Mouse (Mus musculus) MEL (cell line): ENCODE measurements around the gene Cmtm3.

Source experiments
- CTCF ChIP-seq, 3 experiments: IDR thresholded peaks in 2 of 3; conservative IDR thresholded peaks in 1 of 3; 2 replicates each; pipeline ENCODE4 v1.5.1; 2011 to 2012; ENCODE audit warnings: low read length in 3 of 3, low read depth in 2 of 3, mild to moderate bottlenecking in 2 of 3, improper control_type of control experiment in 1 of 3, inconsistent platforms in 1 of 3, mixed read lengths in 1 of 3, moderate library complexity in 1 of 3; ENCODE audit not compliant: control insufficient read depth in 1 of 3, insufficient read depth in 1 of 3, poor library complexity in 1 of 3, severe bottlenecking in 1 of 3
- E2F4 ChIP-seq: IDR thresholded peaks from 2 replicates; pipeline ENCODE4 v1.6.1; 2011; ENCODE audit warnings: low read depth, low read length, improper control_type of control experiment, borderline replicate concordance
- EP300 ChIP-seq, 2 experiments: IDR thresholded peaks; 2 replicates each; pipeline ENCODE4 v1.6.1; 2011; ENCODE audit warnings: improper control_type of control experiment in 2 of 2, low read length in 2 of 2, low read depth in 1 of 2, mild to moderate bottlenecking in 1 of 2
- GATA1 ChIP-seq: IDR thresholded peaks from 2 replicates; pipeline ENCODE4 v1.6.1; 2011; ENCODE audit warnings: low read depth, low read length, improper control_type of control experiment
- HCFC1 ChIP-seq: IDR thresholded peaks from 2 replicates; pipeline ENCODE4 v1.6.1; 2012; ENCODE audit warnings: low read depth, mild to moderate bottlenecking, inconsistent platforms, low read length, improper control_type of control experiment, moderate library complexity
- NELFE ChIP-seq: IDR thresholded peaks from 2 replicates; pipeline ENCODE4 v1.6.1; 2011; ENCODE audit warnings: low read depth, low read length, improper control_type of control experiment
- NRF1 ChIP-seq: IDR thresholded peaks from 2 replicates; pipeline ENCODE4 v1.6.1; 2014; ENCODE audit warnings: low read depth, mild to moderate bottlenecking, inconsistent platforms, low read length, improper control_type of control experiment, moderate library complexity; ENCODE audit not compliant: poor library complexity, insufficient read depth, severe bottlenecking
- POLR2A ChIP-seq, 2 experiments: IDR thresholded peaks; 2 replicates each; pipeline ENCODE4 v1.6.1; 2011 to 2012; ENCODE audit warnings: low read length in 2 of 2, mild to moderate bottlenecking in 2 of 2, control low read depth in 1 of 2, improper control_type of control experiment in 1 of 2, low read depth in 1 of 2, moderate library complexity in 1 of 2; ENCODE audit not compliant: control insufficient read depth in 1 of 2, insufficient read depth in 1 of 2, poor library complexity in 1 of 2
- RAD21 ChIP-seq: IDR thresholded peaks from 2 replicates; pipeline ENCODE4 v1.6.1; 2011; ENCODE audit warnings: mild to moderate bottlenecking, low read depth, low read length, improper control_type of control experiment
- SMC3 ChIP-seq: IDR thresholded peaks from 2 replicates; pipeline ENCODE4 v1.6.1; 2011; ENCODE audit warnings: low read depth, low read length, improper control_type of control experiment
- TAL1 ChIP-seq: IDR thresholded peaks from 2 replicates; pipeline ENCODE4 v1.6.1; 2012; ENCODE audit warnings: mild to moderate bottlenecking, inconsistent platforms, low read length, moderate library complexity, mixed read lengths
- ZKSCAN1 ChIP-seq: IDR thresholded peaks from 2 replicates; pipeline ENCODE4 v1.6.1; 2012; ENCODE audit warnings: low read depth, mild to moderate bottlenecking, inconsistent platforms, low read length, improper control_type of control experiment, moderate library complexity

GRCm38 (mm10) chr8:104294396-104294795 is 44.8 kb upstream of the Cmtm3 start:
- TF ChIP-seq E2F4 (no peak), POLR2A (IDR thresholded peaks at IDR 0.05; ENCODE audit: control insufficient read depth in 1 of 2, insufficient read depth in 1 of 2, low read depth in 1 of 2, low read length in 2 of 2, poor library complexity in 1 of 2) (no peak), ZKSCAN1 (no peak), EP300 (IDR thresholded peaks at IDR 0.05; ENCODE audit: low read depth in 1 of 2, low read length in 2 of 2) (no peak), NELFE (no peak), GATA1 (no peak), SMC3 (no peak), CTCF (IDR thresholded peaks at IDR 0.05 in 2 of 3, conservative IDR thresholded peaks at IDR 0.05 in 1 of 3; ENCODE audit: control insufficient read depth in 1 of 3, insufficient read depth in 1 of 3, low read depth in 2 of 3, low read length in 3 of 3, poor library complexity in 1 of 3, severe bottlenecking in 1 of 3) (no peak), RAD21 (no peak), TAL1 (no peak), NRF1 (no peak), HCFC1 (no peak)
